Mouse (Mus musculus): ENCODE measurements around the gene Micall2.

- TF ChIP-seq GATA1 (IDR thresholded peaks at IDR 0.05; ENCODE audit: low read length): no peak
- TF ChIP-seq TAL1 (IDR thresholded peaks at IDR 0.05; ENCODE audit: low read length): no peak
Observed at GRCm38 (mm10) chr5:139749413-139750125, 13.4 kb upstream of the Micall2 start.

Measured in erythroblast, embryonic 14.5 days (primary cell).